Mouse (Mus musculus) midbrain, embryonic 13.5 days (tissue): Measurements from ENCODE around the gene Arl4c. TPM values are rescaled to one million over a fixed set of nuclear protein-coding genes. Genes with fewer than 3 reads are reported as not detected.
"Not testable (repeated sequence)": the region's sequence is repeated elsewhere in the genome, so short reads cannot be mapped to it uniquely, and the experiment has no call there.

Experiments
- ATAC-seq: fragments of 200-750 bp; cut with Nextera tagmentation; 2 replicates; pipeline ENCODE4 v1.8.0; 2017; ENCODE audit warnings: mild to moderate bottlenecking, moderate TSS enrichment, moderate library complexity
- H3K27ac ChIP-seq: fragments of 300-500 bp; sonication (generic); 2 replicates; pipeline ENCODE4 v1.5.1; 2015; ENCODE audit warnings: inconsistent platforms, mild to moderate bottlenecking, moderate library complexity
- H3K27me3 ChIP-seq: fragments of 300-500 bp; sonication (generic); 2 replicates; pipeline ENCODE4 v1.6.1; 2015; ENCODE audit warnings: mild to moderate bottlenecking, inconsistent platforms
- H3K36me3 ChIP-seq: fragments of 300-500 bp; sonication (generic); 2 replicates; pipeline ENCODE4 v1.6.1; 2015; ENCODE audit warnings: mild to moderate bottlenecking, inconsistent platforms
- H3K4me1 ChIP-seq: fragments of 300-500 bp; sonication (generic); replicated peaks from 2 replicates; pipeline ENCODE4 v1.6.1; 2015; ENCODE audit warnings: inconsistent platforms
- H3K4me2 ChIP-seq: fragments of 300-500 bp; sonication (generic); replicated peaks from 2 replicates; pipeline ENCODE4 v1.6.1; 2015; ENCODE audit warnings: moderate library complexity, mild to moderate bottlenecking, inconsistent platforms
- H3K4me3 ChIP-seq: fragments of 300-500 bp; sonication (generic); replicated peaks from 2 replicates; pipeline ENCODE4 v1.5.1; 2015; ENCODE audit warnings: mild to moderate bottlenecking, inconsistent platforms
- H3K9ac ChIP-seq: fragments of 300-500 bp; sonication (generic); replicated peaks from 2 replicates; pipeline ENCODE4 v1.6.1; 2015; ENCODE audit warnings: mild to moderate bottlenecking, inconsistent platforms
- H3K9me3 ChIP-seq: fragments of 300-500 bp; sonication (generic); 2 replicates; pipeline ENCODE4 v1.6.1; 2016; ENCODE audit warnings: mild to moderate bottlenecking, inconsistent platforms
- WGBS: fragments of 180-500 bp; shearing (Covaris S2); methylation state at CpG from one replicate; pipeline ENCODE4 v1.1.7; 2015; 5-methylcytosine and 5-hydroxymethylcytosine counted together
- polyA plus RNA-seq: library from polyadenylated mRNA; unstranded; fragments of >200 nt; fragmentation: Nextera tagmentation; extraction: Ambion mirVana; gene quantifications from 2 replicates; pipeline ENCODE4 v1.2.1, GENCODE M21; 2015

Arl4c gene
- polyA plus RNA-seq, 1 experiment from 2014 or later = 47.7 TPM

- 94% methylated on average over 8 of the region's 8 CpGs for WGBS
- Histone ChIP-seq H3K27ac (no peak overlapping the region), H3K4me2 (no peak overlapping the region), H3K4me3 (no peak overlapping the region), H3K9ac (no peak overlapping the region), H3K9me3 (no peaks in the 10 kb centered on the region), H3K27me3 (no peaks in the 10 kb centered on the region), H3K4me1 (no peaks in the 10 kb centered on the region), H3K36me3 (no peaks in the 10 kb centered on the region)
- no peak for ATAC-seq
Measured at GRCm38 (mm10) chr1:88652682-88653081, 49.3 kb downstream of the Arl4c start.

- Histone ChIP-seq H3K27ac (no peak overlapping the region), H3K4me2 (no peak overlapping the region), H3K9ac (no peak overlapping the region), H3K4me1 (no peaks in the 10 kb centered on the region), H3K9me3 (no peaks in the 10 kb centered on the region), H3K27me3 (no peaks in the 10 kb centered on the region), H3K36me3 (no peaks in the 10 kb centered on the region), H3K4me3 (no peak overlapping the region)
- no peak for ATAC-seq
- 81% methylated on average over 9 of the region's 9 CpGs for WGBS
Measured at GRCm38 (mm10) chr1:88651668-88652067, 50.4 kb downstream of the Arl4c start.

- no peak overlapping the region for H3K27ac ChIP-seq
- no peak overlapping the region for H3K9ac ChIP-seq
- 93% methylated on average over 4 of the region's 4 CpGs for WGBS
- no peaks in the 10 kb centered on the region for H3K4me1 ChIP-seq
- no peak overlapping the region for H3K4me3 ChIP-seq
- H3K36me3 ChIP-seq = no peaks in the 10 kb centered on the region
- no peaks in the 10 kb centered on the region for H3K27me3 ChIP-seq
- H3K4me2 ChIP-seq = no peak overlapping the region
- no peaks in the 10 kb centered on the region for H3K9me3 ChIP-seq
- ATAC-seq = no peak
Measured at GRCm38 (mm10) chr1:88648742-88649141, 53.3 kb downstream of the Arl4c start.

DNA sequence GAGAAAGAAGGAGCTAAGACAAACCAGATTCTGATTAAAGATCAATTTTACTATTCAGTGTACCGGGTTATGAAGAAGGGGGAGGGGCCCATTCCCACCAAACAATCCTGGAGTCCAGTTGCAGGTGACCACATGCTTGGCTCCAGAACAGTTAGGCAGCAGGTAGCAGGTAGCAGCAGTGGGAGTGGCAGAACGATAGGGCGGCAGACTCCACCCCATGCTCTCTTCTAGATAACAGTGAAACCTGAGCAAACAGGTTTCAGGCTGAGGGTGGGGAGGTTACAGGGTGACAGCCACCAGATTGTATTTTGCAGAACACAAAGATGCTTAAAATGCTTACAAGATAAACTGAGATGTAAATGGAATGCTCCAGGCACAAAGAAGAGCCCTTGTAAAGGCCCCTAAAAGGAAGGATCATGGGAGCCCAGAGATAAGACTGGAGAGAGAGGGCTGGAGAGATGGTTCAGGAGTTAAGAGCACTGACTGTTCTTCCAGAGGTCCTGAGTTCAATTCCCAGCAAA lies 56.4 kb downstream of the Arl4c start:
- Histone ChIP-seq H3K36me3 (no peaks in the 10 kb centered on the region), H3K4me3 (no peak overlapping the region), H3K9me3 (no peaks in the 10 kb centered on the region), H3K9ac (no peak overlapping the region), H3K27me3 (no peaks in the 10 kb centered on the region), H3K27ac (no peak overlapping the region), H3K4me2 (no peak overlapping the region), H3K4me1 (0 out of 2 replicates have a peak, but pooled peaks cover 6% of the 10 kb centered on the region)
- ATAC-seq = no peak
- 65% methylated on average over 3 of the region's 3 CpGs for WGBS

DNA sequence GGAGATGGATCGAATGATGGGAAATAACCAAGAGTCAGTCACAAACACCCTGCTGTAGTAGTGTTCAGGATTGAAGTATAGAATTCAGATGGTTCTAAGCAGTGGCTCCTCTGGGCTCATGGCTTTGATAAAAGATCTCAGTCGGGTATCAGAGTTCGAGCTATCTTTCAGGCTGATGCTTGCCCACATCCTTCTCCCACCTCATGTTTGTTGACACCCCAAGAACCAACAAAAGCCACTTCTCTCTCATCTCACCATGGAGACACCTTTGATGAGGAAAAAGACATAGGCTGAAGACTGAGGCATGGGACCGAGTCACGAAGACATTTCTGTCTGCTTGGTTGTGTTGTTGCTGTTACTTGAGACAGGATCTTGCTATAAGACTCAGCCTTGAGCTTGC lies 57.6 kb downstream of the Arl4c start:
- peaks cover 12% of the 10 kb centered on the region; the same call in 1 of the 2 replicates for H3K4me1 ChIP-seq
- WGBS = 90% methylated on average over 5 of the region's 5 CpGs
- ATAC-seq = no peak
- H3K9ac ChIP-seq = no peak overlapping the region
- no peak overlapping the region for H3K4me2 ChIP-seq
- H3K27ac ChIP-seq = no peak overlapping the region
- H3K4me3 ChIP-seq = no peak overlapping the region
- no peaks in the 10 kb centered on the region for H3K36me3 ChIP-seq
- no peaks in the 10 kb centered on the region for H3K9me3 ChIP-seq
- no peaks in the 10 kb centered on the region for H3K27me3 ChIP-seq

DNA sequence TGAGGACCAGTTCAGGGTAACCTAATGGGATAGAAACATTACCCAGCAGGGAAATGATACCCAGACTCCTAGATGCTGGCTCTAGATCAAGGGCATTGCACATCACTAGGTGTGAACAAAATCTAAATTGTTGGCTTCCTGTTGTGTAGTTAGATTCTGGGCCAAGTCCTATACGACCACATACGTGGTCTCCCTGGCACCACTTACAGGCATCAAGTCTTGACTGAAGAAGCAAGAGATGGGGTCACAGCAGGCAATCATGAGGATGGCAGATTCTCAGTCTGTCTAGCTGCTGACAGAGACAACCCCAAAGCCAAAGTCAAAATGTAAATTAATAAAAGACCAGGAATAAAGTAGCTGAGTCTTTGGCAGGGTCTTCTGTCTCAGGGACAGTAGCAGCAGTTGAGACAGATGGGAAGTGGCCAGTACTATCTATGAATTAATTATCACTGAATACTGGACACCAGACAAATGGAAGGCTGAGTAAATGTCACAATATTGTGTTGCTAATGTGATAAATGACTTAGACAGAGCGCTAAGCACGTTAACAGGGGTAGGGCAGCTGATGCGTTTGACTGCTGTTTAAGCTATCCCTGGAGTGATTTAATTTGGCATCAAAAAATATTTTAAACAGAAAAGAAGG lies 58.7 kb downstream of the Arl4c start:
- H3K36me3 ChIP-seq = no peaks in the 10 kb centered on the region
- no peak overlapping the region for H3K4me3 ChIP-seq
- ATAC-seq = no peak
- H3K4me1 ChIP-seq = peaks cover 12% of the 10 kb centered on the region; the same call in 1 of the 2 replicates
- H3K27ac ChIP-seq = no peak overlapping the region
- WGBS = 61% methylated on average over 5 of the region's 5 CpGs
- H3K9ac ChIP-seq = no peak overlapping the region
- no peak overlapping the region for H3K4me2 ChIP-seq
- no peaks in the 10 kb centered on the region for H3K27me3 ChIP-seq
- no peaks in the 10 kb centered on the region for H3K9me3 ChIP-seq

DNA sequence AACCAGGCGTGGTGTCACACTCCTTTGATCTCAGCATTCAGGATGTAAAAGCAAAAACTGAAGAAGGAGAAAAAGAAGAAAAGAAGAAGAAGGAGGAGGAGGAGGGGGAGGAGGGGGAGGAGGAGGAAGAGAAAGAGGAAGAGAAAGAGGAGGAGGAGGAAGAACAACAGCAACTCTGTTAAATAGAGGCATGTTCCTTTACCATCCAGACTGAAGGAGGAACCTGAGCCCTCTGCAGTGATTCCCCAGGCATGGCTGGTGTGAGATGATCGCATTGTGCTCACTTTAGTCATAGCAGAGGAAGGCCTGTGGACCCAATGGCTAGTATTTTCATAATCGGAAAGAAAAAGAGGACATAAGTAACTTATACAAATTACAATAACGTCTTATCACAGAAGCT lies 59.3 kb downstream of the Arl4c start:
- ATAC-seq = no peak
- Histone ChIP-seq H3K27ac (no peak overlapping the region), H3K4me3 (no peak overlapping the region), H3K4me2 (no peak overlapping the region), H3K36me3 (no peaks in the 10 kb centered on the region), H3K9me3 (no peaks in the 10 kb centered on the region), H3K4me1 (peaks cover 12% of the 10 kb centered on the region; the same call in 1 of the 2 replicates), H3K9ac (no peak overlapping the region), H3K27me3 (no peaks in the 10 kb centered on the region)
- WGBS = 96% methylated on average over 4 of the region's 4 CpGs

DNA sequence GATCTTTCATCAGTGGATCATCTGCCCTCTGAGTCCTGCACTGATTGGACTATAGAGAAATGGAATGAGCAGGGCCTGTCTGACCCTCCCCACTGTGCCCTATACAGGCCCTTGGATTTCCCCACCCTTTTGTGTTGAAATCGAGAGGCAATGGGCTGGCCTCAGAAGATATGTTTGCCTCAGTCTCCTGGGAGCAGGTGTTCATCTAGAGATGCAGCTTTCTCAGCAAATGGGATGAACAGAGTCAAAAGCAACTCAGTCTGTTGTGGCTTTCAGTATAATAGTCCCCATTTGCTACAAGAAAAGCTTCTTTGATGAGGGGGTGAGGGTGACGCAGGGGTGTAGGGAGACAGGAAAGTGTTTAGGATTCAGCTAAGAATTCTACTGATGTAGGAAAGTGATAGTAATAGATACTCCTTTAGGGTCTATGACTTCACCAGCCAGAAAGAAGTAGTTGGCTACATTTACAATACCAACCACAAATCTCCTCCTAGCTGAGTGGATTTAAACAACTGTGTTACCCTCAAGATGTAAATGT lies 60.3 kb downstream of the Arl4c start:
- ATAC-seq = no peak
- WGBS = 57% methylated on average over 2 of the region's 2 CpGs
- no peaks in the 10 kb centered on the region for H3K27me3 ChIP-seq
- H3K9ac ChIP-seq = no peak overlapping the region
- no peak overlapping the region for H3K4me3 ChIP-seq
- H3K27ac ChIP-seq = no peak overlapping the region
- no peaks in the 10 kb centered on the region for H3K9me3 ChIP-seq
- no peaks in the 10 kb centered on the region for H3K36me3 ChIP-seq
- no peak overlapping the region for H3K4me2 ChIP-seq
- H3K4me1 ChIP-seq = peaks cover 12% of the 10 kb centered on the region; the same call in 1 of the 2 replicates

- Histone ChIP-seq H3K4me2 (no peak overlapping the region), H3K9me3 (no peaks in the 10 kb centered on the region), H3K27ac (no peak overlapping the region), H3K27me3 (no peaks in the 10 kb centered on the region), H3K9ac (no peak overlapping the region), H3K36me3 (no peaks in the 10 kb centered on the region), H3K4me3 (no peak overlapping the region), H3K4me1 (peaks cover 12% of the 10 kb centered on the region; the same call in 1 of the 2 replicates)
- WGBS = 88% methylated on average over 3 of the region's 3 CpGs
- no peak for ATAC-seq
Measured at GRCm38 (mm10) chr1:88641194-88641593, 60.8 kb downstream of the Arl4c start.

DNA sequence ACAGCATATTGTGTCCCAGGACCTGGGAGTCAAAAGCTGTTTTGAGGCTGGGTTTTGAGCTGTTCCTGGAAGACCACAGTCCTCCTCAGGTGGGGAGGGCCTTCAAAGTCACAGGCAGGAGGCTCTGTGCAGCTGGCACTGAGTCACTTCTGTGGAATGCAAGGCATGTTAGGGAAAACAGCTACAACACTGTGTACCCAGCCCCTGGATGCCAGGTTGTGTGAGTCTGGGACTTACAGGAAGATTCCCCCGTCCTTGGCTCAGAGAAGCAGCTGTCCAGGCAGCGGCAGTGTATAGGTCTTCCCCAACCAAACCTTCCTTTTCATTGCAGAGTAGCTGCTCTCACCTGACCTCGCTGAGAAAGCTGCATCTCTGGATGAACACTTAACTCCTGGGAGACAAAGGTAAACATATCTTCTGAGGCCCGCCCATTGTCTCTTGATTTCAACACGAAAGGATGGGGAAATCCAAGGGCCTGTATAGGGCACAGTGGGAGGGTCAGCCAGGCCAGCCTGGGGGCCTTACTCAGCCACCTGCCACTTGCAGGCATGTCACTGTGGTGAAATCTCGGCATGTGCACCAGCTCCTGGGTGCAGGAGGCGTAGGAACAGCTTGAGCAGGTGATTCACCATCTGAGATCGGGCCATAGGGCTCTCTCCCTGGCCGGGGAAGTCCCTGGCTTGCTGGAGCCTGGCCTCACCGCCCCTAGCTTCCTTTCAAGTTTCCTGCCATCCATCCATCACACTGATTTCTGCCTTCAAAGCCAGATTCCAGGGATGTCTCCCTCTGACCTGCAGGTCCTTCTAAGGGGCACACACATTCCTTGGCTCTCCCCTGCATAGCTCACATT lies 62.4 kb downstream of the Arl4c start:
- no peaks in the 10 kb centered on the region for H3K9me3 ChIP-seq
- no peak overlapping the region for H3K4me3 ChIP-seq
- peaks cover 12% of the 10 kb centered on the region; the same call in 1 of the 2 replicates for H3K4me1 ChIP-seq
- WGBS = 36% methylated on average over 10 of the region's 10 CpGs
- ATAC-seq = no peak
- H3K9ac ChIP-seq = no peak overlapping the region
- no peaks in the 10 kb centered on the region for H3K27me3 ChIP-seq
- H3K36me3 ChIP-seq = no peaks in the 10 kb centered on the region
- H3K4me2 ChIP-seq = no peak overlapping the region
- no peak overlapping the region for H3K27ac ChIP-seq

DNA sequence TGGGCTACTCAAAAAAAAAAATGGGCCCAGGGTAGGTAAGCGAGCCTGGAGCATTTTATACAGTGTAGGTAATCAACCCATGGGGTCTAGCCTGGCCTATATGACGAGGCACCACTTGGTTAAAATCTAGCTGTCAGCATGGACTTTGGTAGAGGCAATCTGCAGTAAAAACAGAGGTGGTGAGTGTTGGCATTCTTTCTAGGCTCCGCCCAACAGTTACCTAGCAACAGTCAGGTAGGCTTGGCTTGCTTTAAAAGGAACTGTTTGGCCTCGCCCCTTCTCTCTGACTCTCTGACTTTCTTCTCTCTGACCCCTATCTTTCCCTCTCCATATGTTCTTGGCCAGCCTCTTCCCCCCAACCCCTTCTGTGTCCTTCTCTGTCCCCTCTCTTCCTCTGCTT lies 63.4 kb downstream of the Arl4c start:
- ATAC-seq = no peak
- no peak overlapping the region for H3K9ac ChIP-seq
- no peaks in the 10 kb centered on the region for H3K36me3 ChIP-seq
- H3K9me3 ChIP-seq = no peaks in the 10 kb centered on the region
- H3K27me3 ChIP-seq = no peaks in the 10 kb centered on the region
- WGBS = 69% methylated on average over 4 of the region's 4 CpGs
- H3K4me2 ChIP-seq = no peak overlapping the region
- no peak overlapping the region for H3K27ac ChIP-seq
- H3K4me1 ChIP-seq = peaks cover 12% of the 10 kb centered on the region; the same call in 1 of the 2 replicates
- no peak overlapping the region for H3K4me3 ChIP-seq

- H3K4me1 ChIP-seq, H3K9ac ChIP-seq, H3K4me2 ChIP-seq, H3K4me3 ChIP-seq, H3K9me3 ChIP-seq, H3K36me3 ChIP-seq, H3K27ac ChIP-seq, H3K27me3 ChIP-seq, ATAC-seq: not testable (repeated sequence)
- 80% methylated on average over 2 of the region's 2 CpGs for WGBS
Measured at GRCm38 (mm10) chr1:88636579-88637161, 65.4 kb downstream of the Arl4c start.
